Mouse (Mus musculus): ENCODE data around the gene Trir. TPM values are rescaled to one million over a fixed set of nuclear protein-coding genes. Genes with fewer than 3 reads are reported as not detected.
A peak's percentile ranks its signal among the peaks of the same experiment; 100 is the strongest.

The Trir gene
- total and polyA plus RNA-seq, 2 experiments = 69.5 to 94.1 TPM

DNA sequence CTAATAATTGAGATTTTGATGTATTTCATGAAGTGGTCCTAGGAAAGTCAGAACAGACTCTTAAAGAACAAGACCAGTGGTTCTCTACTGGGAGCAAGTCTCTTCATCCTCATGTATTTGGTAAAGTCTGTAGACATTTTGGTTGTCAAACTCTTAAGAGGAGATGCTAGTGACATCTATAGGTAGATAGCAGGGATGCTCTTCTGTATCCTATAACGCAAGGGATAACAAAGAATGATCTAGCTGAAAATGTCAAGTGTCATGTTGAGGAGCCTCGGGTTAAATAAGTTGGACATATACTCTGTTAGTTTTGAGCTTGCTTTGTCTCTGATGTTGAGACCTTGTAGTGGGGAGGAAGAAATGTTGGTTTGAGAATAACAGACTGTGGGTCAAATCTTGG, 1.3 kb downstream of the Trir start:
- Histone ChIP-seq H3K4me1 (ENCODE audit: control insufficient read depth, insufficient read depth, low read length) (peaks cover 33% of the 10 kb centered on the region), H3K9ac (ENCODE audit: low read depth, low read length) (peak overlapping the region; percentile 38), H3K36me3 (ENCODE audit: control insufficient read depth, insufficient read depth, low read length) (peaks cover 13% of the 10 kb centered on the region), H3K4me3 (ENCODE audit: insufficient read depth, low read depth, low read length) (peak overlapping the region; percentile 75; the same call in 1 of the 2 replicates), H3K79me2 (ENCODE audit: control insufficient read depth, insufficient read depth, low read length) (peaks cover 28% of the 10 kb centered on the region), H3K27me3 (ENCODE audit: control insufficient read depth, insufficient read depth, low read length) (no peaks in the 10 kb centered on the region), H3K27ac (replicated peaks; ENCODE audit: insufficient read depth, low read depth, low read length) (0 out of 2 replicates have a peak overlapping the region, but pooled peaks have one; percentile 14)
- no peak for DNase-seq (ENCODE audit: extremely low read depth, low read depth, low spot score)
- WGBS = 5% methylated on average over 2 of the region's 2 CpGs
- TF ChIP-seq CTCF (IDR thresholded peaks at IDR 0.05; ENCODE audit: low read depth, low read length) (no peak), POLR2A (IDR thresholded peaks at IDR 0.05; ENCODE audit: extremely low read depth, insufficient read depth, low read length) (no peak)

DNA sequence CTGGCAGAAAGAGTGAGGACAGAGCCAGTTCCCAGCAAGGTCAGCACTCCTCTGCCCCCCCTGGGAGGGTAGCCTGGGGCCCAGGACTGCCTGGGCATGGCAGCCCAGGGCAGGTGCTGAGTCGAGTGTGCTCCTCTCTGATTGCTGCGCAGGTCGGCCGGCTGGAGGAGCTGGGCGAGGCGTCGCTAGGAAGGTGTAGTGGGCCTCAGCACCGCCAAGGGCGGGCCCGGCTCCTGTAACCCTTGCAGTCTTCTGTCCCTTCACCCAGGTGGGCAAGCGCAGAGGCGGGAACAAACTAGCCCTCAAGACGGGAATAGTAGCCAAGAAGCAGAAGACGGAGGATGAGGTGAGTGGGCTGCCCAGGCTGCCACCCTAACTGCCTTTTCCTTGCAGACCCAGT, 2.6 kb downstream of the Trir start:
- Histone ChIP-seq H3K27me3 (ENCODE audit: control insufficient read depth, insufficient read depth, low read length) (no peaks in the 10 kb centered on the region), H3K9ac (ENCODE audit: low read depth, low read length) (no peak overlapping the region), H3K4me3 (ENCODE audit: insufficient read depth, low read depth, low read length) (no peak overlapping the region), H3K79me2 (ENCODE audit: control insufficient read depth, insufficient read depth, low read length) (peaks cover 22% of the 10 kb centered on the region), H3K27ac (replicated peaks; ENCODE audit: insufficient read depth, low read depth, low read length) (no peak overlapping the region), H3K36me3 (ENCODE audit: control insufficient read depth, insufficient read depth, low read length) (peaks cover 13% of the 10 kb centered on the region), H3K4me1 (ENCODE audit: control insufficient read depth, insufficient read depth, low read length) (peaks cover 35% of the 10 kb centered on the region)
- no peak for DNase-seq (ENCODE audit: extremely low read depth, low read depth, low spot score)
- TF ChIP-seq CTCF (IDR thresholded peaks at IDR 0.05; ENCODE audit: low read depth, low read length) (no peak), POLR2A (IDR thresholded peaks at IDR 0.05; ENCODE audit: extremely low read depth, insufficient read depth, low read length) (no peak)
- 87% methylated on average over 14 of the region's 14 CpGs for WGBS

DNA sequence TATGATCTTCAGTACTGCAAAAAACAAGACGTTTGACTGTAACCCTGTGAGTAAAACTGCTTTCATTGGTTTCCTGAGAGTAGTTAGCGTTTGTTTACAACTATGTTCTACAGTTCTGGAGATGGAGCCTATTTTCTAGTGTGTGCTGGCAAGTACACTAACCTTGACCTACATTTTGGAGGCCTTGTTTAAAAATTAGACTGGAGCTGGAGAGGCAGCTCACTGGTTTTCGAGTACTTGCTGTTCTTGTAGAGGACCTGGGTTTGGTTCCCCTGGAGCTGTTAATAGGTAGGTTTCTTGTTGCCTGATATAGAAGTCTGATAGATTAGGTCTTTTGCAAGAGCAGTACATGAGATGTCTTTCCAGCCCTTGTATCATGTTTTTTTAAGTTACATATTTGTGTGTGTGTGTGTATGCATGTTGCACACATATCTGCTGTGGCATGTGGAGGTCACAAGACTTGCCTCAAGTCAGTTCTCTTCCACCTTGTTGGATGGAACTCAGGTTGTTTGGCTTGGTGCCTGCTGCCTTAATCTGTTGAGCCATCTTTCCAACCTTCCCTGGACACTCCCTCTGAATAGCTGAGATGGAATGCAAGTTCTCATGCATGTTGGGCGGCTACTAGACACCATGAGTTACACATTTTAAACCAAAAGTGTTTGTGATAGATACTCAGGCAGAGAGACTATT, 6.1 kb downstream of the Trir start:
- peaks cover 30% of the 10 kb centered on the region for H3K4me1 ChIP-seq (ENCODE audit: control insufficient read depth, insufficient read depth, low read length)
- 41% methylated on average over 4 of the region's 4 CpGs for WGBS
- DNase-seq (ENCODE audit: extremely low read depth, low read depth, low spot score) = peak; percentile 81
- no peaks in the 10 kb centered on the region for H3K27me3 ChIP-seq (ENCODE audit: control insufficient read depth, insufficient read depth, low read length)
- no peak overlapping the region for H3K4me3 ChIP-seq (ENCODE audit: insufficient read depth, low read depth, low read length)
- no peak overlapping the region for H3K9ac ChIP-seq (ENCODE audit: low read depth, low read length)
- peaks cover 22% of the 10 kb centered on the region for H3K79me2 ChIP-seq (ENCODE audit: control insufficient read depth, insufficient read depth, low read length)
- TF ChIP-seq POLR2A (IDR thresholded peaks at IDR 0.05; ENCODE audit: extremely low read depth, insufficient read depth, low read length) (no peak), CTCF (IDR thresholded peaks at IDR 0.05; ENCODE audit: low read depth, low read length) (no peak)
- H3K27ac ChIP-seq (replicated peaks; ENCODE audit: insufficient read depth, low read depth, low read length) = peak overlapping the region; percentile 50
- H3K36me3 ChIP-seq (ENCODE audit: control insufficient read depth, insufficient read depth, low read length) = peaks cover 13% of the 10 kb centered on the region

DNA sequence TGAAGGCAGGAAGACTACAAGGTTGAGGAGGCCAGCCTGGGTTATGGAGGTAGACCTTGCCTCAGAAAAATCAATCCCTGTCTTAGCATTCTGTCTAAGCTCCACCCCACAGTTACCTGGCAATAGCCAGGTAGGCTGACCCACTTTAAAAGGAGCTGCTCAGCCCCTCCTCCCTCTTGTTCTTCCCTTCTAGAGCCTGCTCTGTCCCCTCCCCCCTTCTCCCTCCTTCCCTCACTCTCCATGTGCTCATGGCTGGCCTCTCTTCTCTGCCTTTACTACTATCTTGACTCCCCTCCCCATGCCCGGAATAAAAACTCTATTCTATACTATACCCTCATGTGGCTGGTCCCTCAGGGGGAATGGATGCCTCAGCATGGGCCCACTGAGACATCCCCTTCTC, 7.2 kb downstream of the Trir start:
- no peaks in the 10 kb centered on the region for H3K27me3 ChIP-seq (ENCODE audit: control insufficient read depth, insufficient read depth, low read length)

DNA sequence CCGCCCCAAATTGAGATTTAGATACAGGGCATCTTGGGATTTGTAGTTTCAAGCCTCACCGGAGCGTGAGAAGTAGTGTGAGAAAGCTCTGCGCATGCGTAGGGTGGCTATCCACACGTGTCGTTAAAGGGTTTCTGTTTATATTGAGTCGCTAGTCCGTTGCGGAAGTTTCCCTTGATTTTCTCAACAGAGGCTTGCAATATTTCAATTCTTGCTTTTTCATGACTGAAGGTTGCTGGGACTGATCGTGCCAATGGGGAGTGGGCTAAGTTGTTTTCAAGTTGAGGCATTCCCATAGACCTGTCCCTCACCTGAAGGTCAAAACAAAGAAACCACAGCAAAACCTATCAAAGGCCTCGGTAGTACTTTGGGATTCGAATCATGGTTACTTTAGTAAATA, 8.1 kb downstream of the Trir start:
- no peak for TF ChIP-seq CTCF (IDR thresholded peaks at IDR 0.05; ENCODE audit: low read depth, low read length)
- no peak for TF ChIP-seq POLR2A (IDR thresholded peaks at IDR 0.05; ENCODE audit: extremely low read depth, insufficient read depth, low read length)
- Histone ChIP-seq H3K27me3 (ENCODE audit: control insufficient read depth, insufficient read depth, low read length) (no peaks in the 10 kb centered on the region), H3K4me3 (ENCODE audit: insufficient read depth, low read depth, low read length) (peak overlapping the region; percentile 55), H3K4me1 (ENCODE audit: control insufficient read depth, insufficient read depth, low read length) (peaks cover 22% of the 10 kb centered on the region), H3K9ac (ENCODE audit: low read depth, low read length) (peak overlapping the region; percentile 61), H3K36me3 (ENCODE audit: control insufficient read depth, insufficient read depth, low read length) (peaks cover 11% of the 10 kb centered on the region), H3K27ac (replicated peaks; ENCODE audit: insufficient read depth, low read depth, low read length) (peak overlapping the region; percentile 95), H3K79me2 (ENCODE audit: control insufficient read depth, insufficient read depth, low read length) (peaks cover 10% of the 10 kb centered on the region; the same call in 1 of the 2 replicates)
- WGBS = under 1% methylated on average over 13 of the region's 13 CpGs
- peak; percentile 87 for DNase-seq (ENCODE audit: extremely low read depth, low read depth, low spot score)

More for the DNA sequence above, 7.2 kb downstream of the Trir start:
- no peak for DNase-seq (ENCODE audit: extremely low read depth, low read depth, low spot score)
- Histone ChIP-seq H3K36me3 (ENCODE audit: control insufficient read depth, insufficient read depth, low read length) (peaks cover 13% of the 10 kb centered on the region), H3K4me1 (ENCODE audit: control insufficient read depth, insufficient read depth, low read length) (peaks cover 22% of the 10 kb centered on the region), H3K4me3 (ENCODE audit: insufficient read depth, low read depth, low read length) (no peak overlapping the region), H3K79me2 (ENCODE audit: control insufficient read depth, insufficient read depth, low read length) (peaks cover 16% of the 10 kb centered on the region), H3K27ac (replicated peaks; ENCODE audit: insufficient read depth, low read depth, low read length) (peak overlapping the region; percentile 5; the same call in 1 of the 2 replicates), H3K9ac (ENCODE audit: low read depth, low read length) (no peak overlapping the region)
- WGBS = 67% methylated on average over 1 of the region's 1 CpGs
- TF ChIP-seq POLR2A (IDR thresholded peaks at IDR 0.05; ENCODE audit: extremely low read depth, insufficient read depth, low read length) (no peak), CTCF (IDR thresholded peaks at IDR 0.05; ENCODE audit: low read depth, low read length) (no peak)

DNA sequence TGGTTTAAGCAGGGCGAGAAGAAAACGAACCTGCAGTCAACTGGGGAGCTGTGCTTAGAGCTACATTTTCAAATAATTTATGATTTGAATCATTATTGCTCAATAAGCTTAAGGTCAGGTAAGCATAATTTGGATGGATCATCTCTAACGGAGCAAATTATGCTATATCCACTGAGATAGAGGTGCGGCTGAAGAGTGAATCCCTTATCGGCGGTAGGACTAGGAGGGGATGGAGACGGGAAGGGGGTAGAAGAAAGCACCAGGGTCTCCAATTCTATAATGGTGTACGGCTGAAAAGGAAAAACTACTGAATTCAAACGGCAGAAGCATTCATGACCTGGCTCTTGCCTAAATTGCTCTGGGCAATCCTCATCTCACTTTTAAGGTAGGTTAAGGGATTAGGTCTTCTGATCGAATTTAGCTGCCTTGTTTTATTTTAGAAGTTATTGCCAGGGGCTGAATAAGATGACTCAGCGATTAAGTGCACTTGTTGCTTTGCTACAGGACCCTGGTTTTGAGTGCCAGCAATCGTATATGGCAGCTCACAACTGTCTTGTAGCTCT, 8.6 kb downstream of the Trir start:
- Histone ChIP-seq H3K36me3 (ENCODE audit: control insufficient read depth, insufficient read depth, low read length) (peaks cover 6% of the 10 kb centered on the region), H3K79me2 (ENCODE audit: control insufficient read depth, insufficient read depth, low read length) (peaks cover 10% of the 10 kb centered on the region; the same call in 1 of the 2 replicates), H3K4me1 (ENCODE audit: control insufficient read depth, insufficient read depth, low read length) (peaks cover 22% of the 10 kb centered on the region), H3K27ac (replicated peaks; ENCODE audit: insufficient read depth, low read depth, low read length) (peak overlapping the region; percentile 95), H3K27me3 (ENCODE audit: control insufficient read depth, insufficient read depth, low read length) (no peaks in the 10 kb centered on the region), H3K9ac (ENCODE audit: low read depth, low read length) (peak overlapping the region; percentile 82), H3K4me3 (ENCODE audit: insufficient read depth, low read depth, low read length) (peak overlapping the region; percentile 67)
- WGBS = 3% methylated on average over 12 of the region's 12 CpGs
- DNase-seq (ENCODE audit: extremely low read depth, low read depth, low spot score) = peak; percentile 65
- TF ChIP-seq CTCF (IDR thresholded peaks at IDR 0.05; ENCODE audit: low read depth, low read length) = no peak
- no peak for TF ChIP-seq POLR2A (IDR thresholded peaks at IDR 0.05; ENCODE audit: extremely low read depth, insufficient read depth, low read length)
